Mouse (Mus musculus) myocyte (in vitro differentiated cells): ENCODE results near the gene Trp73.

Source experiments
- MYOG ChIP-seq, 3 experiments: IDR thresholded peaks; one replicate each; pipeline ENCODE4 v1.6.1; 2011; ENCODE audit warnings: control low read depth in 2 of 3, low read depth in 2 of 3, mild to moderate bottlenecking in 2 of 3; ENCODE audit not compliant: insufficient read length in 2 of 3, control insufficient read depth in 1 of 3, insufficient read depth in 1 of 3
- POLR2AphosphoS2 ChIP-seq: IDR thresholded peaks from one replicate; pipeline ENCODE4 v1.6.1; 2011; ENCODE audit warnings: low read depth, control low read depth; ENCODE audit not compliant: insufficient read length
- TCF3 ChIP-seq: IDR thresholded peaks from one replicate; pipeline ENCODE4 v1.6.1; 2011; ENCODE audit warnings: low read depth, control low read depth; ENCODE audit not compliant: insufficient read length

DNA sequence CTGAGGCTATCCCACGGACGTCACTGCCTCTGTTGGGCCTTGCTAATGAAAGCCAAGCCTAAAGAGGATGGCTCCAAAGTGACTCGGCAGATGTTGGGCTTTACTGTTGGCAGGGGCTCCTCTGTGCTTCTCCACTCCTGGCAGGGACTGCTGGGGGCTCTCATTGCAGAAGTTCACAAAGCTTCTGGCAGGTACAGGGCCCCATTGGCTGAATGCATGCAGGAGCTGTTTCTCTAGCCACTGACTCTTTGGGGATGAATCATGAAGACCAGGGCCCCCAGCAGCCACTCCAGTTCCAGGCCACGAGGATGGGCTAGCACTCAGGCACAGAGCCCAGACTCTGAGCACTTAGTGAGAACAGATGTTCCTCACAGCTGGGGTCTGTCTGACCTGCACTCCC is 82.3 kb downstream of the Trp73 start:
- TF ChIP-seq MYOG (IDR thresholded peaks at IDR 0.05; ENCODE audit: control insufficient read depth in 1 of 3, insufficient read depth in 1 of 3, insufficient read length in 2 of 3, low read depth in 2 of 3): no peak
- no peak for TF ChIP-seq POLR2AphosphoS2
- no peak for TF ChIP-seq TCF3
